Mouse (Mus musculus) cortical plate, adult 2 months (tissue): Measurements from ENCODE around the gene Proca1.

Source experiments
- CTCF ChIP-seq: fragments of 200-500 bp; IDR thresholded peaks from 2 replicates; pipeline ENCODE4 v1.5.1; 2011; ENCODE audit warnings: mild to moderate bottlenecking, control low read depth, low read length; ENCODE audit not compliant: insufficient read depth; ENCODE audit errors: extremely low read depth
- POLR2A ChIP-seq: fragments of 200-500 bp; IDR thresholded peaks from 2 replicates; pipeline ENCODE4 v1.6.1; 2011; ENCODE audit warnings: mild to moderate bottlenecking, low read length, control low read depth; ENCODE audit not compliant: insufficient read depth; ENCODE audit errors: extremely low read depth

DNA sequence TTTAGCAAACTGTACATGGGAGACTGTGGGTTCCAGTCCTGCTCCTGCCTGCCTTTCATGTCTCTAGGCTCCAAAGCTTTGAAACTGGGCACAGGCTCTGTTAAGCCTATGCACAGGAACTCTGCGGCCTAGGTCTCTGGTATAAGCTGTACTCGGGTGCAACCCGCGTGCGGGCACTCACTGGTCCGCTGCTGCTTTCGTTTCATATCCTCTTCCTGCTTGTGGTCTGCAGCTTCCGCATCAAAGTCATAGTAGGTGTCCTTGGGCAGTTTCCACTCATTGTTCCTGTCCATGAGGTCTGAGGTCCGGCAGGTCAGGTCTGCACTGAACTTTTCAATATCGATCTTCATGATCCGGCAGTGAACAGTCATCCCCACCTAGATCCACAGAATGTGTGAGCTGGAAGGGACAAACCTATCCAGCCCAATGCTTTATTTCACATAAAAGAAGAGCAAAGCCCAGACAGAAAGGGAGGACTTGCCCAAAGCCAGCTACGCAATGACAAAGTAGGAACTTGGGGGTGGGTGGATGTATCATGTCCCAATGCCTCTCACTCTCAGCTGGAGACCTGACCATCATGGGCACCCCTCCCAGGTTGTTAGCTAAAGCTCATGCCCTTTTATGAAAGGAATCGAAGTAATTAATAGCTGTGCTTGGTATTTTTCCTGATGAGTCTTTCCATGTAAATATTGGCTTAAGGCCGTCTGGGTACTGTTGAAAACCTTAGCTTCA, 20.1 kb downstream of the Proca1 start:
- no peak for TF ChIP-seq CTCF
- no peak for TF ChIP-seq POLR2A
